Mouse (Mus musculus) liver, embryonic 16.5 days (tissue): ENCODE results near the gene Nampt. TPM values are rescaled to one million over a fixed set of nuclear protein-coding genes. Genes with fewer than 3 reads are reported as not detected.
A peak's percentile ranks its signal among the peaks of the same experiment; 100 is the strongest.

ENCODE experiments used
- ATAC-seq: fragments of 200-750 bp; cut with Nextera tagmentation; 2 replicates; pipeline ENCODE4 v1.8.0; 2017; ENCODE audit warnings: low read depth, mild to moderate bottlenecking, moderate number of reproducible peaks, moderate library complexity
- H3K27ac ChIP-seq: fragments of 300-500 bp; sonication (generic); 2 replicates; pipeline ENCODE4 v1.5.1; 2014; ENCODE audit warnings: mild to moderate bottlenecking, low read length
- H3K27me3 ChIP-seq: fragments of 300-500 bp; sonication (generic); 2 replicates; pipeline ENCODE4 v1.6.1; 2014; ENCODE audit warnings: low read depth, low read length, mixed read lengths; ENCODE audit not compliant: control insufficient read depth, insufficient read depth
- H3K36me3 ChIP-seq: fragments of 300-500 bp; sonication (generic); 2 replicates; pipeline ENCODE4 v1.6.1; 2014; ENCODE audit warnings: mild to moderate bottlenecking; ENCODE audit not compliant: control insufficient read depth, insufficient read depth
- H3K4me1 ChIP-seq: fragments of 300-500 bp; sonication (generic); 2 replicates; pipeline ENCODE4 v1.6.1; 2014; ENCODE audit warnings: low read depth, low read length, mixed read lengths; ENCODE audit not compliant: control insufficient read depth
- H3K4me2 ChIP-seq: fragments of 300-500 bp; sonication (generic); 2 replicates; pipeline ENCODE4 v1.6.1; 2014; ENCODE audit warnings: low read depth, low read length, mixed read lengths
- H3K4me3 ChIP-seq: fragments of 300-500 bp; sonication (generic); 2 replicates; pipeline ENCODE4 v1.5.1; 2014; ENCODE audit warnings: low read depth, mild to moderate bottlenecking, low read length
- H3K9ac ChIP-seq: fragments of 300-500 bp; sonication (generic); 2 replicates; pipeline ENCODE4 v1.6.1; 2014; ENCODE audit warnings: low read depth, low read length
- H3K9me3 ChIP-seq: fragments of 300-500 bp; sonication (generic); replicated peaks from 2 replicates; pipeline ENCODE4 v1.6.1; 2016; ENCODE audit warnings: low read length; ENCODE audit not compliant: control insufficient read depth
- WGBS: fragments of 180-500 bp; shearing (Covaris S2); extraction: QIAGEN DNeasy Blood & Tissue Kit; methylation state at CpG from one replicate; pipeline ENCODE4 v1.1.7; 2014; ENCODE audit not compliant: insufficient replicate concordance; 5-methylcytosine and 5-hydroxymethylcytosine counted together
- polyA plus RNA-seq: library from polyadenylated mRNA; unstranded; fragments of >200 nt; fragmentation: Nextera tagmentation; extraction: Ambion mirVana; gene quantifications from 2 replicates; pipeline ENCODE4 v1.2.1, GENCODE M21; 2015

Gene Nampt
- polyA plus RNA-seq, 1 experiment from 2014 or later = 11.3 TPM

DNA sequence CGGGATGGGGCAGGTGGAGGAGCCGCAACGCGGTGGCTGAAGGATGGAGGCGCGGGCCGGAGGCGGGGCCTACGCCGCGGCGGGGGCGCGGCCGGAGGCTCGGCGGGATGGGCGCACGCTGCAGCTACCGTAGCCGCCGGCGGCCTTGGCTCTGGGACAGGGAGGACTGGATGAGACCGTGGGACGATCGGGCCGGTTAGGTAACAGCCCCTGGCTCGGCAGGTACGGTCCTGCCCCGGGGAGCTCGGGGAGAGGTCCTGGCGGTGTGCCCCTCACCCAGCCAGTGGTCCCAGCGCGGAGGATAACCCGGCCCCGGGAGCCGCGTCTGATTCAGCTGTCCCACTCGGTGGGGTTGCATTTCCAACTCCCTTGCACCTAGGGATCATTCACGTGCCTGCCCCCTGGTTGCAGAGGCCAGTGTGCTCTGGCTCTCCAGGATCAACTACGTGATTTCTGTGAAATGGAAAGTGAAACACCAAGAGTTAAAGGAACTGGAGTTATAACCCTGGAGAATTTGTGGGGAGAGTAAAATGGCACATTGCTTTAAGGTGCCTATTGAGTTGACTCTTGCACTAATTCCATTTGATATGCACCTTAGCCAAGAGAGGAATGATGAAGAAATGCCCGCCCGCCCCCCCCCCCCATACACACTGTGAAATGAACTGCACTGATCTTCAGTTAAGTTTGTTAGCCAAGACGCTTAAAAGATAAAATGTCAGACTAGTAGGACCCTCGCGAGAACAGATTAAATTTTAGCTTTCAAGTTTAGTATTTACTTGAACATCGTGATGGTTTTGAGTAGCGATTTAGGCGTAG lies 1.6 kb downstream of the Nampt start:
- Histone ChIP-seq H3K27me3 (no peaks in the 10 kb centered on the region), H3K27ac (peak overlapping the region; percentile 89), H3K9ac (peak overlapping the region; percentile 86), H3K4me2 (peak overlapping the region; percentile 93), H3K4me1 (peaks cover 3% of the 10 kb centered on the region; the same call in 1 of the 2 replicates), H3K4me3 (peak overlapping the region; percentile 82), H3K9me3 (no peaks in the 10 kb centered on the region), H3K36me3 (no peaks in the 10 kb centered on the region)
- ATAC-seq = peak; percentile 70
- 2% methylated on average over 30 of the region's 49 CpGs for WGBS

DNA sequence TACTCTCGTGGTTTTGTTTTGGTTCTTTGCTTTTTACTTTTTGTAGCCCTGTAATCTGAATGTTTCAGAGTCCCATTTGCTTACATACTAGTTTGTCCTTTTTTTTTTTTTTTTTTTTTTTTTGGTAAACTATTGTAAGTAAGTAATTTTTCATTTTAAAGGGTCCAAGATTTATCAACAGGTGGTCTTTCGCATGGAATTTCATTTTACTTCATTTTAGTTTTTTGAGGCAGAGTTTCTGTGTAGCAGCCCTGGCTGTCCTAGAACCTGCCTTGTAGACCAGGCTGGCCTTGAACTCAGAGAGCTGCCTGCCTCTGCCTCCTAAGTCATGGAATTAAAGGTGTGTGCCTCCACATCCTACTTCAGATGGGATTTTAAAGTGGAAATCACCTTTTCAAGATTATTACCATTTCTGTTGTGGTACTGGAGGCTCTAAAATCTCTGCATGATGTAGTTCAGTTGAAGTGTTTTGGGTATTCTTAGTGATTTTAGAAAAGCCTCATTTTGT lies 2.2 kb downstream of the Nampt start:
- H3K4me2 ChIP-seq = peak overlapping the region; percentile 93
- no peaks in the 10 kb centered on the region for H3K36me3 ChIP-seq
- no peaks in the 10 kb centered on the region for H3K27me3 ChIP-seq
- WGBS = 43% methylated on average over 2 of the region's 2 CpGs
- no peaks in the 10 kb centered on the region for H3K9me3 ChIP-seq
- peak overlapping the region; percentile 82 for H3K4me3 ChIP-seq
- H3K4me1 ChIP-seq = peaks cover 3% of the 10 kb centered on the region; the same call in 1 of the 2 replicates
- no peak for ATAC-seq
- H3K27ac ChIP-seq = no peak overlapping the region; the same call in 1 of the 2 replicates
- peak overlapping the region; percentile 86 for H3K9ac ChIP-seq

DNA sequence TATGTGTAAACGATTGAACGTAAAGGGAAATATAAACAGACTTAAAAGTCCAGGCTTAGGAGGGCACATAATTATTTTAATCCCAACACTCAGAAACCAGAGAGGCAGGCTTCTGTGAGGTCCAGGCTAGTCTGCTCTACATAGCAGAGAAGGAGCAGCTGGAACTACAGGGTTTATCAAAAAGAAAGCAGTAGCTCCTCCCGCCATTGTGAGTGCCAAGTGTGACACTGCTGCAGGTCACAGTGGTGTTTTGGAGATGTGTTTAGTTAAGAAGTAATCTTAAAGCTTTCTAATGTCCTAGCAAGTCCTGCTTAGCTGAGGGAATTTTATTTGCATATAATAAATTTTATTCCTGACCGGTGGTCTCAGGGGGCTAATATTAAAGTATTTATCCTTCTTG lies 2.7 kb downstream of the Nampt start:
- H3K27me3 ChIP-seq = no peaks in the 10 kb centered on the region
- WGBS = 72% methylated on average over 4 of the region's 4 CpGs
- H3K9ac ChIP-seq = no peak overlapping the region
- no peaks in the 10 kb centered on the region for H3K36me3 ChIP-seq
- no peak overlapping the region for H3K4me3 ChIP-seq
- no peaks in the 10 kb centered on the region for H3K9me3 ChIP-seq
- H3K4me2 ChIP-seq = no peak overlapping the region
- H3K4me1 ChIP-seq = peaks cover 3% of the 10 kb centered on the region; the same call in 1 of the 2 replicates
- H3K27ac ChIP-seq = no peak overlapping the region
- no peak for ATAC-seq

DNA sequence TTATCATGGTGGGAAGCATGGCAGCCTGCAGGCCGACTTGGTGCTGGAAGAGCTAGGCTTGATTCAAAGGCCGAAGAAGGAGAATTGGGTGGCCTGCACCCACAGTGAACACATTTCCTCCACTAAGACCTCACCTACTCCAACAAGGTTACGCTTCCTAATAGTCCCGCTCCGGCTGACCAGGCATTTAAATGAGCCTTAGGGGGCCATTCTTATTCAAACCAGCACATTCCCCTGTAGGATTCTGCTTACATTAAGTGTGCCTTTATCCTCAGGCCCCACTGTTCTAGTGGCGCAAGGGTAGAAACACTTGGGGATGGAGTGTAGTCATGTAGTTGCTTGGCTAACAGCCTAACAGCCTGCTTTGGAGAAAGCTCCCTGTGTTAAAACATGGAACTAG lies 5.2 kb downstream of the Nampt start:
- Histone ChIP-seq H3K9me3 (no peaks in the 10 kb centered on the region), H3K27ac (no peak overlapping the region), H3K4me3 (no peak overlapping the region), H3K36me3 (no peaks in the 10 kb centered on the region), H3K27me3 (no peaks in the 10 kb centered on the region), H3K9ac (no peak overlapping the region), H3K4me1 (peaks cover 2% of the 10 kb centered on the region; the same call in 1 of the 2 replicates), H3K4me2 (no peak overlapping the region)
- ATAC-seq = no peak
- 80% methylated on average over 6 of the region's 6 CpGs for WGBS

DNA sequence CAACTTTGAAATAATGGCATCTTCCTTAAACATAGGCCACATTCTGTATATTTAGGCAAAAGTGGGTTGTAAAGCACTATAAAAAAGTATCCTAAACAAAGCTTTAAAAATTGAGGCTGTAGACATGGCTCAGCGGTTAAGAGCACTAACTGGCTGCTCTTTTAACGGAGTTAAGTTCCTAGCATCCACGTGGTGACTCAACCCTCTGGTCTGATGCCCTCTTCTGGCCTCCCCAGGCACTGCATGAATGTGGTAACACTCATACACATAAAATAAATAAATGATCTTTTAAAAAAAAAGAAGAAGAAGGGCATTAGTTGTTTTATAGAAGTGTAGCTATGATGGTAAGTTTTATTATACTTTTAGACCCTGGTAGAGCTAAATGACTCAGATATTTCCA lies 7.6 kb downstream of the Nampt start:
- Histone ChIP-seq H3K4me1 (no peaks in the 10 kb centered on the region; the same call in 1 of the 2 replicates), H3K9ac (no peak overlapping the region), H3K27ac (no peak overlapping the region), H3K9me3 (no peaks in the 10 kb centered on the region), H3K4me3 (no peak overlapping the region), H3K4me2 (no peak overlapping the region), H3K36me3 (no peaks in the 10 kb centered on the region), H3K27me3 (no peaks in the 10 kb centered on the region)
- 27% methylated on average over 3 of the region's 3 CpGs for WGBS
- ATAC-seq = no peak

DNA sequence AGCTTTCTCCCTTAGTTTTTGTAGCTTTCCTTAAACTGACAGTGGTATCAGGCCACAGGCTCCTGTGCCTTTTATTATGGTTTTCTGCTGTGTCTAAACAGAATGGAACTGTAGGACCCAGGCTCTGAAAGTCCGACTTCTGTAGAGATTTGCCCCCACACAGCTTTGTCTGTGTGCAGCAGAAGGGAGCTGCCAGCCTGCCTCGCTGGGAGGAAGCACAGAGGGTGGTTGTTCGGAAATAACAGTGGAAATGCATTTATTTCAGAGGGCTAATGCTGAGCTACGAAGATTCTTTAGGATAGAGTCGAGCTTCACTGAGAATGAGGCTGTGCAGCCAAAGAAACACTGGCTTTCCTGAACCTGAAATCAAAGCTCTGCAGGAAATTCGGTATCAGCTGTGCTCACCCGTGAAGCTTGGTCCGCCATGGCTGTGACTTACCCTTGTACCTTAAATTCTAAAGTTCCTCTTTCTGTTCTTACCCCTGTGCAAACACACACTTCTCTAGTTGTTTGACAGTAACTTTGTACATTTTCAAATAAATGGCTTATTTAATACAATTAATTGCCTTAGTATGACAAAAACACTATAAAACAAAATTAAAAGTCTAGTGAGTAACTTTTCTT lies 8.9 kb downstream of the Nampt start:
- no peak for ATAC-seq
- H3K9ac ChIP-seq = no peak overlapping the region
- no peak overlapping the region; the same call in 1 of the 2 replicates for H3K27ac ChIP-seq
- no peaks in the 10 kb centered on the region for H3K4me1 ChIP-seq
- H3K4me2 ChIP-seq = no peak overlapping the region
- H3K4me3 ChIP-seq = no peak overlapping the region
- H3K27me3 ChIP-seq = no peaks in the 10 kb centered on the region
- H3K36me3 ChIP-seq = no peaks in the 10 kb centered on the region
- no peaks in the 10 kb centered on the region for H3K9me3 ChIP-seq
- WGBS = 49% methylated on average over 8 of the region's 8 CpGs

DNA sequence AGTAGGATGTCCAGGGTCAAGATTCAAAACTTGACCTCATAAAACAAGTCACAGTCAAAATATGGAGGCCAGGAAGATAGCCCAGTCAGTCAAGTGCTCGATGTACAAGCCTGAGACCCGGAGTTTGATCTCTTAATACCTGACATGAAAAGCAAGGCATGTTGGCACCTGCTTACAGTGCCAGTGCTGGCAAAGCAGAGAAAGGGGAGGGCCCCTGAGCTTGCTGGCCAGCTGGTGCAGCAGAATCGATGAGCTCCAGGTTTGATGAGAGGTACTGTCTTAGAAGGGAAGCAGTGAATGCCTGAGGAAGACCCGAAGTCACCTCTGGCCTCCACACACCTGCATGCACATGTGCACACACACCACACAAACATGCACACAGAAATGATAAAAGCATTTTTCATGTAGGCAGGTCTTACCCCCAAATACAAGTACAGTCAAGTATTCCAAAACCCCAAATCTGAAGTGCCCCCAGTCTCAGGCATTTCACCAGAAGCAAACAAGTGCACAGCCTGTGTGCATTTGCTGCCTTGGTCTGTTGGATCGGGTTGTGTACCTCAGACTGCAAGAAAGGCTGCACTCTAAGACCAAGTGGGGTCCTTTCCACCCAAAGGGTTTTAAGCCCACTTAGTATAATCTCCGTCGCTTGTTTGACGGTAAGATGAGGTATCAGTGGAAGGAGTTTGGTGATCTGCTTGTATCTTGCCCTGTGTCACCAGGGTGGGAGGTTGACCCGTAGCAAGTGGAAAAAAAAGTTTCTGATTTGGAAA lies 10.2 kb downstream of the Nampt start:
- Histone ChIP-seq H3K4me3 (no peak overlapping the region), H3K4me1 (no peaks in the 10 kb centered on the region), H3K27me3 (no peaks in the 10 kb centered on the region), H3K9me3 (no peaks in the 10 kb centered on the region), H3K4me2 (no peak overlapping the region), H3K9ac (no peak overlapping the region), H3K27ac (no peak overlapping the region), H3K36me3 (peaks cover 8% of the 10 kb centered on the region)
- 75% methylated on average over 9 of the region's 9 CpGs for WGBS
- no peak for ATAC-seq

DNA sequence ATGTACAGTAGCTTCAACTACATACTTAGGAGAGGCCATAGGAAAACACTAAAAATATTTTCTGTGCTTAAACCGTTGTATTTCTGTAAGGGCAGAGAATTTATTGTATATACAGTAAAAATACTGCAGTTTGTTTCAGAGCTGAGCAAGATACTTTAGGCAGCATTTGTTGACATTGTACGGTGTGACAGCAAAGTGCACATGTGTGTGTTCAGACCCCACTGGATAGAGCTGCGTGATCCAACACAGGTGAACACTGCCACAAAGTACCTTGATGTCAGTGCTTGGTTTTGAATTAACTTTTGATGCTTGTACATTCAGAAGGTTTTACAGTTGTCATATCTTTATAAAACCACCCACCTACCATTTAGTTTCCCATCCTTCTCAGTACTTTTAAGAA lies 12.7 kb downstream of the Nampt start:
- H3K27me3 ChIP-seq = no peaks in the 10 kb centered on the region
- H3K27ac ChIP-seq = no peak overlapping the region
- no peak for ATAC-seq
- 82% methylated on average over 3 of the region's 3 CpGs for WGBS
- H3K9me3 ChIP-seq = no peaks in the 10 kb centered on the region
- peaks cover 8% of the 10 kb centered on the region for H3K36me3 ChIP-seq
- no peak overlapping the region for H3K9ac ChIP-seq
- no peak overlapping the region for H3K4me2 ChIP-seq
- no peaks in the 10 kb centered on the region for H3K4me1 ChIP-seq
- H3K4me3 ChIP-seq = no peak overlapping the region
